Mouse (Mus musculus) kidney, adult 2 months (tissue): ENCODE results near the gene Tbc1d12. TPM values are rescaled to one million over a fixed set of nuclear protein-coding genes. Genes with fewer than 3 reads are reported as not detected.

Experiments
- DNase-seq: peaks from one replicate; pipeline ENCODE4 v3.0.0; 2021
- H3K27ac ChIP-seq: fragments of 200-500 bp; 2 replicates; pipeline ENCODE4 v1.5.1; 2012; ENCODE audit warnings: low read depth, low read length, control low read depth, inconsistent platforms; ENCODE audit not compliant: insufficient read depth
- H3K27me3 ChIP-seq: fragments of 200-500 bp; replicated peaks from 2 replicates; pipeline ENCODE4 v1.6.1; 2012; ENCODE audit warnings: mild to moderate bottlenecking, moderate library complexity, low read length, inconsistent platforms; ENCODE audit not compliant: control insufficient read depth, insufficient read depth
- H3K36me3 ChIP-seq: fragments of 200-500 bp; 2 replicates; pipeline ENCODE4 v1.6.1; 2012; ENCODE audit warnings: mild to moderate bottlenecking, moderate library complexity, low read length, inconsistent platforms; ENCODE audit not compliant: control insufficient read depth, insufficient read depth
- H3K4me1 ChIP-seq: fragments of 200-500 bp; 2 replicates; pipeline ENCODE4 v1.6.1; 2011; ENCODE audit warnings: low read length; ENCODE audit not compliant: control insufficient read depth, insufficient read depth
- H3K4me3 ChIP-seq: fragments of 200-500 bp; 2 replicates; pipeline ENCODE4 v1.5.1; 2011; ENCODE audit warnings: mild to moderate bottlenecking, low read depth, low read length, control low read depth; ENCODE audit not compliant: insufficient read depth
- CTCF ChIP-seq: fragments of 200-500 bp; conservative IDR thresholded peaks from 2 replicates; pipeline ENCODE4 v1.5.1; 2011; ENCODE audit warnings: low read depth, mild to moderate bottlenecking, control low read depth, low read length, moderate library complexity, mixed read lengths; ENCODE audit not compliant: insufficient read depth, insufficient read length
- POLR2A ChIP-seq: fragments of 200-500 bp; IDR thresholded peaks from one replicate; pipeline ENCODE4 v1.6.1; 2011; ENCODE audit warnings: low read depth, low read length, control low read depth
- WGBS: fragments of 180-500 bp; shearing (Covaris S2); methylation state at CpG from one replicate; pipeline ENCODE4 v1.1.7; 2018; 5-methylcytosine and 5-hydroxymethylcytosine counted together
- polyA plus RNA-seq: library from polyadenylated mRNA; depleted of rRNA; stranded (reverse); fragments of >200 nt; gene quantifications from 2 replicates; pipeline ENCODE4 v1.2.3, GENCODE M21; 2012

Gene Tbc1d12
- polyA plus RNA-seq, 1 experiment: 2.6 TPM

DNA sequence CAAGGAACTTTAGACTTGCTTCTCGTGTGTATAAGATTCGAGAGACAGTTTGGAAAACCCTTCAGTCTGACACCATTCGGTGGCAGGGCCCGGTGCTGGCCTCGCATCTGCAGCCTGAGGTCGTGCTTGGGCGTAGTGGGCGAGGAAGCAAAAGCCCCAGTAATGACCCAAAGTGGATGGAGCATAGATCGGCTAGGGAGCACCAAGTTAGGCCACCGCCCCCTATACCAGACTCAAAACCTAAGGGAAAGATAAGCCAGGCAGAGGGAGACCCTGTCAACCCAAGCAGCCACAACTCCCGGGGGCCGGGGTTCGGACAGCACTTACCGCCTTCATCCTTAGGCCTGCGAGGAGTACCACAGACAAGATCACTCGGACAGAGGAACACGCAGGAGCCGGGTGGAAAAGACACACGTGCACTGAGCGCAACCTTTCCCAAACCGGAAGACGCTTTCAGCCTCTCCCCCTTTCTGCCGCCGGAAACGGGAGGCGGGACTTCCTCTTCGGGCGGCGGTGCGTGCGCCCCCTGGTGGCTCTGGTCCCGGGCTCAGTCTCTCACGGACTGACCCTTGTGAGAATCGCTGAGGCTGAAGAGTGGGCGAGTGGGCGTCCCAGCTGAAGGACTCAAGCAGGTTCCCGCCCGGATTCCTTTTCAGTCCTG, 17.5 kb upstream of the Tbc1d12 start, which contains the start of gene Noc3l:
Gene Noc3l, minus strand, starts transcription at position 472 of the 661 bp plus-strand sequence.
- DNase-seq: peak; percentile 94
- Histone ChIP-seq H3K27me3 (no peaks in the 10 kb centered on the region), H3K36me3 (0 out of 2 replicates have a peak, but pooled peaks cover 1% of the 10 kb centered on the region), H3K4me1 (peaks cover 5% of the 10 kb centered on the region), H3K27ac (0 out of 2 replicates have a peak within 1 kb of the TSS, but pooled peaks have one; percentile 7), H3K4me3 (peak within 1 kb of the TSS; percentile 94)
- under 1% methylated on average over 38 of the region's 38 CpGs for WGBS
- peak; percentile 82 for TF ChIP-seq CTCF
- TF ChIP-seq POLR2A: peak; percentile 40

DNA sequence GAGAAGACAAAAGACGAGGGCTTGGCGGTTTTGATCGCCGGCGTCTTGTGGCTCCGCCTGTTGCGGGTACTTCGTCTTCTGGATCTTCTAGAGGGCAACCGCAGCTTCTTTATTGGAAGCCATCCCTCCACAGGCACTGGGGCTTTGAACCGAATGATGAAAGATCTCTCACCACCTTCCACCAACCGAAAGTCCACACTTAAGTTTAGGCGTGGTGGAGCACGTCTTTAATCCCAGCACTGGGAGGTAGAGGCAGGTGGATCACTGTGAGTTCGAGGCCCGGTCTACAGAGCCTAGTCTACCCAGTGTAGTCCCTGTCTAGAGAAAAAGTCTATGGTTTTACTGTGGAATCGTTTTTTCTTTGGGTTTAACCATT, 17.0 kb upstream of the Tbc1d12 start:
- 11% methylated on average over 16 of the region's 16 CpGs for WGBS
- no peak overlapping the region for H3K27ac ChIP-seq
- no peak for TF ChIP-seq POLR2A
- no peak for TF ChIP-seq CTCF
- peaks cover 5% of the 10 kb centered on the region for H3K4me1 ChIP-seq
- H3K4me3 ChIP-seq: peak overlapping the region; percentile 94
- H3K36me3 ChIP-seq: 0 out of 2 replicates have a peak, but pooled peaks cover 1% of the 10 kb centered on the region
- DNase-seq: no peak
- no peaks in the 10 kb centered on the region for H3K27me3 ChIP-seq

DNA sequence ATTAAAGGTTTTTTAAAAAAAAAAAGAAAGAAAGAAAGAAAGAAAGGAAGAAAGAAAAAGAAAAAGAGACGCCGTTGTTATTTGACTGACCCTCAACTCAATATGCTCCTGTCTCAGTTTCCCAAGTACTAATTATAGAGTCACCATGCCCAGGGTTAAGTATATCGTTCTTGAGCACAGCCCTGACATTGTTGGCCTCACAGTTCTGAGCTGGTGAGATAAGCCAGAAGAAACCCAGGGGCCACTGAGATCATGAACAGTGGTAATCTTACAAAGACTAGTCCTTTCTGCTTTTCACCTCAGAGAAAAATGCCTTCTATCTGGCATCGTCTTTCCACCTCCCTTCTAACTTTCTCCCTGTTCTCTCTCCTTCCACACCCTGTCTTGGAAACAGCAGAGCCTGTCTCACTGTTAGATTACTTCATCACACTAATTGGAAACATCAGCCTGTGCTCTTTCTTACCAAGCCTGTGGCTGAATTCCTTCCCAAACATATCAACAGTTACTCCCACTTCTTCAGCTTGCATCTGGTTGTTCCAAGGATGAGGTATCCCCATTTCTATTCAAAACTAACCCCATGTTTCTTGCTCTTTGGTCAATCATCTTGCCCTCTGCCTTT, 16.1 kb upstream of the Tbc1d12 start:
- H3K27ac ChIP-seq: no peak overlapping the region
- no peak for DNase-seq
- H3K4me3 ChIP-seq: no peak overlapping the region
- 92% methylated on average over 4 of the region's 4 CpGs for WGBS
- no peaks in the 10 kb centered on the region for H3K36me3 ChIP-seq
- TF ChIP-seq POLR2A: no peak
- TF ChIP-seq CTCF: no peak
- H3K27me3 ChIP-seq: no peaks in the 10 kb centered on the region
- peaks cover 5% of the 10 kb centered on the region for H3K4me1 ChIP-seq

DNA sequence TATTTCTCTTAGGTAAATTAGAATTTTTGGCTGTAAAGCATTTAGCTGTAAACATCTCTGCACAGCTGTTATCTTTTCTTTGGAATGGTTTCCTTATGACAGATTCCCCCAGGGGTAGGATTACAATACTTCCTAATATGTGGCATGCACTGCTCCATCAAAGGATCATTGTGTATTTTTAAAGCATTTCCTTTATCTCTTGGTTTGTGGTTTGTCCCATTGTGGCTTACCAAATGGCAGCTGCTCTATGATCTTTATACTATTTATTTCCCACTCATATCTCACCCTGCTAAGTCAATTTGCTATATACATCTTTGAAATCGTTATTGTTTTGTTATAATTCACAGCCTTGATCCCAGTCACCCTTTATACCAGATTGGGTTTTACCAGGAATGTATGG, 3.2 kb upstream of the Tbc1d12 start:
- H3K4me1 ChIP-seq: no peaks in the 10 kb centered on the region; the same call in 1 of the 2 replicates
- H3K4me3 ChIP-seq: no peak overlapping the region
- TF ChIP-seq POLR2A (no peak), CTCF (no peak)
- 56% methylated on average over 1 of the region's 1 CpGs for WGBS
- H3K27ac ChIP-seq: no peak overlapping the region
- H3K27me3 ChIP-seq: no peaks in the 10 kb centered on the region
- no peak for DNase-seq
- H3K36me3 ChIP-seq: no peaks in the 10 kb centered on the region

DNA sequence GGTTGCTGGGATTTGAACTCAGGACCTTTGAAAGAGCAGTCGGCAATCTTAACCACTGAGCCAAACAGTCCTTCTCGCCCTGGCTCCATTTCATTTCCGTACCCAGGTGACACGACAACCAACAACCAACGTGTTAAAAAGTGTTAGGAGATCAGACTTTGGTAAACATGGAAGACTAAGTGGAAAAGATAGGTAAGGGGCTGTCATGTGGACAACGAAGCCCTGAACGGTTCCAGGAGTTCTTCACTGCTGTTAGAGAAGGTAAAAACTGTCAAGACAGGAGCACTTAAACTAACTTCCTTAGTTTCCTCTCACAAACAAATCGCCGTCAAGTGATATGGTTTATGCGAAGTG, 318 bp upstream of the Tbc1d12 start:
- Histone ChIP-seq H3K27ac (peak overlapping the region; percentile 82), H3K4me3 (peak overlapping the region; percentile 80), H3K27me3 (no peaks in the 10 kb centered on the region), H3K4me1 (no peaks in the 10 kb centered on the region; the same call in 1 of the 2 replicates), H3K36me3 (no peaks in the 10 kb centered on the region)
- WGBS: 18% methylated on average over 10 of the region's 10 CpGs
- TF ChIP-seq POLR2A: no peak
- no peak for DNase-seq

DNA sequence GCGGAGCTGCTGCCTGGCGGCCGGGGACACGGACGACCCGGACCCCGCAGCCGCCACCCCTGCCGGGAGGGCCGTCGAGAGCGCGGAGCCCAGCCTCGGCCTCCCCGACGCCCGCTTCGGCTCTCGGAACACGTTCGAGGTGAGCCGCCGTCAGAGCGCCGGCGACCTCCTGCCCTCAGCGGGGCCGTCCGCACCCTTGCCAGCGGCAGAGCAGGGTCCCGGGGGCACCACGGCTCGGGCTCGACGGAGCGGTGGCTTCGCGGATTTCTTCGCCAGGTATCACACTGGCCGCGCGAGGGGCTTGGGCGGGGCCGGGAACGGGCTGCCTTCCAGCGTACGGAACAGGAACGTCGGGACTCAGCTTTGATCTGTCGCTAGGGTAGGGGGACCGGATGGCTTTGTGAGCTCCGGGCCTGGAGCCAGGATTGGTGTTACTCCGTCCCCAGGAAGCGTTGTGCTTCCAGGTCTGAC, 827 bp downstream of the Tbc1d12 start:
- peak overlapping the region; percentile 44; the same call in 1 of the 2 replicates for H3K27ac ChIP-seq
- WGBS: under 1% methylated on average over 54 of the region's 54 CpGs
- H3K4me3 ChIP-seq: peak overlapping the region; percentile 80
- TF ChIP-seq CTCF (no peak), POLR2A (no peak)
- peak; percentile 76 for DNase-seq
- H3K27me3 ChIP-seq: no peaks in the 10 kb centered on the region
- H3K36me3 ChIP-seq: no peaks in the 10 kb centered on the region
- no peaks in the 10 kb centered on the region; the same call in 1 of the 2 replicates for H3K4me1 ChIP-seq

DNA sequence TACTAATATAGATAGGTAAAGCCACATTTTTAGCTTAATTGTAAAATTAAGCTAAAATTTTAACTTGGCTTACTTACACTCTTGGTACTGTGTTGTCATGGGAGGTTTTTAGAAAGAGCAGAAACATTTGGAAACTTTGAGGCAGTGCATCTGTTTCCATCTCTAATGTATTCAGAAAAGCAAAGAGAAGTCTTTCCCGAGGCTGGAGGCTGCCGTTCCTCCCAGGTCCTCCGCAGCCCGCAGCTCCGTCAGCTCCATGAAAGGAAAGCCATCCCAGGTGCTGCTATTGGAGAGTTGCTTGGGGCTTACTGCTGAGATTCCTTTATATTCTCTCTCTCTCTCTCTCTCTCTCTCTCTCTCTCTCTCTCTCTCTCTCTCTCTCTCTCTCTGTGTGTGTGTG, 8.4 kb downstream of the Tbc1d12 start:
- DNase-seq: no peak
- no peaks in the 10 kb centered on the region for H3K27me3 ChIP-seq
- no peaks in the 10 kb centered on the region for H3K36me3 ChIP-seq
- no peak overlapping the region for H3K27ac ChIP-seq
- TF ChIP-seq POLR2A (no peak), CTCF (no peak)
- no peaks in the 10 kb centered on the region for H3K4me1 ChIP-seq
- H3K4me3 ChIP-seq: no peak overlapping the region
- 75% methylated on average over 5 of the region's 5 CpGs for WGBS
